Mouse (Mus musculus) midbrain, embryonic 10.5 days (tissue): ENCODE measurements around the gene Ctnna3. TPM values are rescaled to one million over a fixed set of nuclear protein-coding genes. Genes with fewer than 3 reads are reported as not detected.

ENCODE experiments used
- DNase-seq: peaks from one replicate; pipeline ENCODE4 v3.0.0-alpha.2; 2017; ENCODE audit warnings: low spot score
- H3K27ac ChIP-seq: fragments of 300-500 bp; sonication (generic); replicated peaks from 2 replicates; pipeline ENCODE4 v1.5.1; 2016; ENCODE audit warnings: mild to moderate bottlenecking
- H3K27me3 ChIP-seq: fragments of 300-500 bp; sonication (generic); 2 replicates; pipeline ENCODE4 v1.6.1; 2016; ENCODE audit warnings: low read depth, mild to moderate bottlenecking; ENCODE audit not compliant: poor library complexity, severe bottlenecking
- H3K36me3 ChIP-seq: fragments of 300-500 bp; sonication (generic); 2 replicates; pipeline ENCODE4 v1.6.1; 2016; ENCODE audit warnings: mild to moderate bottlenecking, moderate library complexity
- H3K4me1 ChIP-seq: fragments of 300-500 bp; sonication (generic); 2 replicates; pipeline ENCODE4 v1.6.1; 2016
- H3K4me3 ChIP-seq: fragments of 300-500 bp; sonication (generic); 2 replicates; pipeline ENCODE4 v1.5.1; 2016; ENCODE audit warnings: mild to moderate bottlenecking, moderate library complexity
- H3K9me3 ChIP-seq: fragments of 300-500 bp; sonication (generic); replicated peaks from 2 replicates; pipeline ENCODE4 v1.6.1; 2016; ENCODE audit warnings: mild to moderate bottlenecking
- WGBS: fragments of 180-500 bp; shearing (Covaris S2); methylation state at CpG from one replicate; pipeline ENCODE4 v1.1.7; 2016; 5-methylcytosine and 5-hydroxymethylcytosine counted together
- polyA plus RNA-seq: library from polyadenylated mRNA; unstranded; fragments of >200 nt; fragmentation: Nextera tagmentation; extraction: Ambion mirVana; gene quantifications from 2 replicates; pipeline ENCODE4 v1.2.1, GENCODE M21; 2016

Ctnna3 gene
- polyA plus RNA-seq, 1 experiment from 2014 or later = 0.05 TPM

GRCm38 (mm10) chr10:63583798-63584374, 154.0 kb downstream of the Ctnna3 start:
- peaks cover 4% of the 10 kb centered on the region; the same call in 1 of the 2 replicates for H3K27me3 ChIP-seq

GRCm38 (mm10) chr10:63599417-63599816, 169.5 kb downstream of the Ctnna3 start:
- Histone ChIP-seq H3K4me3 (no peak overlapping the region), H3K27ac (no peak overlapping the region), H3K27me3 (no peaks in the 10 kb centered on the region), H3K4me1 (no peaks in the 10 kb centered on the region), H3K36me3 (no peaks in the 10 kb centered on the region), H3K9me3 (no peaks in the 10 kb centered on the region)
- 89% methylated on average over 5 of the region's 5 CpGs for WGBS
- DNase-seq = no peak

More at GRCm38 (mm10) chr10:63583798-63584374, 154.0 kb downstream of the Ctnna3 start:
- Histone ChIP-seq H3K27ac (no peak overlapping the region), H3K36me3 (no peaks in the 10 kb centered on the region), H3K4me3 (no peak overlapping the region), H3K4me1 (no peaks in the 10 kb centered on the region), H3K9me3 (no peaks in the 10 kb centered on the region)
- no peak for DNase-seq
- 68% methylated on average over 20 of the region's 20 CpGs for WGBS

DNA sequence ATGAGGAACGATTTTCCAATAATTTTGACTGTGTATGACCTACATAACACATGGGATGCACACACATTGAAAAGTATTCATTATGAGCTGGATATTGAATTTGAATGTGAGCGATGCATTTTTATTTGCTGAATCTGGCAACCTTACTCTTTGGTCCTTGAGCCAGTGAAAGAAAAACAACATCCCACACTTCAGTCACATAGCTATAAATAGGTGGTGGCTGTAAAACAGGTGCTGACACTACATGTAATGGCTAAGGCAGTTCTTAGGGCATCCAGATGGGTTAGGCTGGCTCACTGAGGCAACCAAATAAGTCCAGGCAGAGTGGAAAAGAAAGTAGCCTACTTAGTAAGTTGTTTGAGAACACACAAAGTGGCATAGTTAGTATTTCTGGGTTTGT, 171.3 kb downstream of the Ctnna3 start:
- Histone ChIP-seq H3K4me1 (no peaks in the 10 kb centered on the region), H3K4me3 (no peak overlapping the region), H3K9me3 (no peaks in the 10 kb centered on the region; the same call in 1 of the 2 replicates), H3K36me3 (no peaks in the 10 kb centered on the region), H3K27me3 (no peaks in the 10 kb centered on the region), H3K27ac (no peak overlapping the region)
- DNase-seq = no peak
- WGBS = 75% methylated on average over 2 of the region's 2 CpGs

DNA sequence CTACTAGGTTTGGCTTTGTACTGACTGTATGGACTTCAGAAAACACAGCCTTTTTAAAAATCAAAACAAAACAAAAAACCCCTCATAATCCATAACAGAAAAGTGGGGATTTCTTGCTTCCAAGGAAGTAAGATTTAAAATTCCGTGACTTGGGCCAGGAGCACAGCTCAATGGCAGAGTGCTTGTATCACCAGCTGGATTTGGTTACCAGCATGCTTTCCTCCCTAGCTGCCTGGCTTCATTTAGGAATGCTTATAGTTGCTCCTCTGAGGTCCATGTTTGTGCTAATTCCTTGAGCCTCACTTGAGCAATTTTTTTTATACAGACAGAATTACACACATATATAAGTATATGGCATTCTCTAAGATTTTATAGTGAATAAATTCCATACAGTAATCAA, 198.6 kb downstream of the Ctnna3 start:
- H3K36me3 ChIP-seq = no peaks in the 10 kb centered on the region
- 75% methylated on average over 1 of the region's 1 CpGs for WGBS
- DNase-seq = no peak
- H3K9me3 ChIP-seq = no peaks in the 10 kb centered on the region
- no peak overlapping the region for H3K27ac ChIP-seq
- H3K4me1 ChIP-seq = no peaks in the 10 kb centered on the region
- no peak overlapping the region for H3K4me3 ChIP-seq
- no peaks in the 10 kb centered on the region for H3K27me3 ChIP-seq

DNA sequence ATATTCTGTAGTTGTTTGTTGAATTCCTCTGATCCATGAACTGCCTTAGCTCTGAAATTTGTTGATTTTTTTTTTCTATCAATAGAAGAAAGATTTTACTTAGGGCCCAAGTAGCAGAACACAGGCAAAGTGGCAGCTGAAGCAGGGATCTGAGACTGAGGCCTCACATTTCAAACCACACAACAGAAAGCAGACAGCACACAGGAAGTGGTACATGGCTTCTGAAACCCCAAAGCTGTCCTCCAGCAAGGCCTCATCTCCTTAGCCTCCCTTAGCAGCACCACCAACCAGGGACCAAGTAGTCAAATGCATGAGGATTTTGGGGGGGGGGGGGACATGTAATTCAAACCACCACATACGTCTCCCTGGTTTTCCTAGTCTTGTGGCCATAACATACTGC, 204.0 kb downstream of the Ctnna3 start:
- no peak overlapping the region for H3K4me3 ChIP-seq
- H3K4me1 ChIP-seq = no peaks in the 10 kb centered on the region
- no peak for DNase-seq
- no peaks in the 10 kb centered on the region for H3K36me3 ChIP-seq
- no peaks in the 10 kb centered on the region for H3K27me3 ChIP-seq
- no peaks in the 10 kb centered on the region for H3K9me3 ChIP-seq
- WGBS = 100% methylated on average over 1 of the region's 1 CpGs
- no peak overlapping the region for H3K27ac ChIP-seq

DNA sequence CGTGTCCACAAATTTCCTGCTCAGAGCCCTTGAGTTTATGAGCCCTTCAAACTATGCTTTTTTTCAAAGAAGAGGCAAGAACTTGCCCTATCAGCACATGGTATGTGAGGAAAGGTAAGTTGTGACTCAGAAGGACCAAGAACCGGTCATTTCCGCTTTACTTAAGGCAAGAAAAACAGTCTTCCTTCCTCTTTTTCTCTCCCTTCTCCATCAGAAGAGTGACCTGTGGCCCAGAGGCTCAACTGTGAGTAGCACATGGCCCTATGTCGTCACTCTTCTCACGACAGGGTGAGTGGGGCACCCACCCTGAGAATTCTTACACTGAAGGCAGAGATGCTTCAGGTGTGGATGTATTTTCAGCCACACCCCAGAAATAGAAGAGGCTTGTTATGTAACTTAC, 208.1 kb downstream of the Ctnna3 start:
- Histone ChIP-seq H3K27ac (no peak overlapping the region), H3K27me3 (no peaks in the 10 kb centered on the region), H3K4me1 (no peaks in the 10 kb centered on the region), H3K4me3 (no peak overlapping the region), H3K36me3 (no peaks in the 10 kb centered on the region), H3K9me3 (no peaks in the 10 kb centered on the region)
- no peak for DNase-seq
- 95% methylated on average over 5 of the region's 5 CpGs for WGBS

DNA sequence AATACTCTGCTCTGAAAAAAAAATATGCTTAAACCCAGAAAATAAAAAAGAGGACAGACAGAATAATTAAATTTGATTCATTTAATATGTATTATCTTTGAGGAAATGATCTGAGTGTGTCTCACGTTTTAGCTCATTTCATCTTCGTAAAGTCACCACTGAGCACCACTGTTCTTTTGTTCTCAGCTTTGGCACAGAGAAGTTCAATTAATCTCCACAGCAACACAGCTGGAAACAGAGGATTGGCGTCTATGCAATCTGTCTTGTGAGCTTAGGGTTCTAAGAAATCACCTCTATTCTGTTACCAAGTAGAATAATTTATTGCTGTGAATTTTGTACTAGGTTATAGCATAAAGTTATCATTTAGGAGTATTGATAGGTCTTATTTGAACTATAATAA, 217.4 kb downstream of the Ctnna3 start:
- 11% methylated on average over 3 of the region's 3 CpGs for WGBS
- Histone ChIP-seq H3K4me1 (no peaks in the 10 kb centered on the region; the same call in 1 of the 2 replicates), H3K27ac (no peak overlapping the region), H3K27me3 (no peaks in the 10 kb centered on the region), H3K36me3 (no peaks in the 10 kb centered on the region), H3K4me3 (no peak overlapping the region), H3K9me3 (no peaks in the 10 kb centered on the region)
- DNase-seq = no peak

DNA sequence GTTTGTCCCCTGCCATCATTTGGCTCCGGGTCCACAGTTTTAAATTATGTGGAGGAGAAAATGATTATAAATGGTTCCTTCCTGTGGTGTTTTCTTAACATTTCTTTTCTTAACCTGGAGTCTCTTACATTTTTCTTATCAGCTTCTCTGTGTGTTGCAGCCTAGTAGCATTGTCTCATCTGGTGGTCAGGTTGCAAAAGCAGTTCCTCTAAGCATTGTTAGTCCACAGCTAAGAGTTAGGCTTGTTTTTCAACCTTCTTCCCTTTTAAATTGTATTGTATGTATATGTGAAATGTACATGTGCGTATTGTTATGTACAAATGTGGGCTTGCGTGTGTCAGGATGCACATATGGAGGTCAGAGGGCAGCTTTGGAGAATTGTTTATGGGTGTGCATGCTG, 220.4 kb downstream of the Ctnna3 start:
- H3K27me3 ChIP-seq = no peaks in the 10 kb centered on the region
- WGBS = 89% methylated on average over 3 of the region's 3 CpGs
- no peaks in the 10 kb centered on the region for H3K36me3 ChIP-seq
- no peaks in the 10 kb centered on the region; the same call in 1 of the 2 replicates for H3K4me1 ChIP-seq
- no peak for DNase-seq
- no peak overlapping the region for H3K4me3 ChIP-seq
- no peak overlapping the region for H3K27ac ChIP-seq
- H3K9me3 ChIP-seq = no peaks in the 10 kb centered on the region

- no peaks in the 10 kb centered on the region for H3K9me3 ChIP-seq
- H3K36me3 ChIP-seq = no peaks in the 10 kb centered on the region
- no peaks in the 10 kb centered on the region for H3K4me1 ChIP-seq
- no peaks in the 10 kb centered on the region for H3K27me3 ChIP-seq
- H3K4me3 ChIP-seq = no peak overlapping the region
- no peak overlapping the region for H3K27ac ChIP-seq
- WGBS = 85% methylated on average over 9 of the region's 9 CpGs
- DNase-seq = no peak
Measured at GRCm38 (mm10) chr10:63652887-63653286, 223.0 kb downstream of the Ctnna3 start.

DNA sequence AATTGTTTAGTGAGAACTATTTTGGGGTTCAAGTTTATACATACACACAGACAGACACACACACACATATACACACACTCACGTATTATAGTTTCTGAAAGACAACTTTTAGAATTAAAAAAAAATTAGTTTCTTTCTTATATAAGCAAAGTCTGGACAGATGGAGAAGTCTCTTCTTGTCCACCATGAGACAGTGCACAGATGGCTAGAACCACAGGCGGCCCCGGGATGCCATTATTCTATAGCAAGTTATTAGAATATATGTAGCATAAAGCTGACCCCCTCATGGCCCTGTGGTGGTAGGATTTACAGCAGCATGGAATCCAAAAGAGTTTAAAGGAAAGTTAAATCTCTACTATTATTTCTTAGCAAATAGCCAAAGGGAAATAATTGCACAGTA, 223.7 kb downstream of the Ctnna3 start:
- 94% methylated on average over 3 of the region's 3 CpGs for WGBS

GRCm38 (mm10) chr10:63654560-63654959, 224.7 kb downstream of the Ctnna3 start:
- H3K36me3 ChIP-seq = no peaks in the 10 kb centered on the region
- no peak for DNase-seq
- no peak overlapping the region for H3K4me3 ChIP-seq
- WGBS = 91% methylated on average over 5 of the region's 5 CpGs
- no peaks in the 10 kb centered on the region for H3K4me1 ChIP-seq
- no peaks in the 10 kb centered on the region for H3K9me3 ChIP-seq
- no peaks in the 10 kb centered on the region for H3K27me3 ChIP-seq
- no peak overlapping the region for H3K27ac ChIP-seq

More for the DNA sequence above, 223.7 kb downstream of the Ctnna3 start:
- no peaks in the 10 kb centered on the region for H3K4me1 ChIP-seq
- DNase-seq = no peak
- no peaks in the 10 kb centered on the region for H3K36me3 ChIP-seq
- H3K27me3 ChIP-seq = no peaks in the 10 kb centered on the region
- no peaks in the 10 kb centered on the region for H3K9me3 ChIP-seq
- no peak overlapping the region for H3K4me3 ChIP-seq
- no peak overlapping the region for H3K27ac ChIP-seq

DNA sequence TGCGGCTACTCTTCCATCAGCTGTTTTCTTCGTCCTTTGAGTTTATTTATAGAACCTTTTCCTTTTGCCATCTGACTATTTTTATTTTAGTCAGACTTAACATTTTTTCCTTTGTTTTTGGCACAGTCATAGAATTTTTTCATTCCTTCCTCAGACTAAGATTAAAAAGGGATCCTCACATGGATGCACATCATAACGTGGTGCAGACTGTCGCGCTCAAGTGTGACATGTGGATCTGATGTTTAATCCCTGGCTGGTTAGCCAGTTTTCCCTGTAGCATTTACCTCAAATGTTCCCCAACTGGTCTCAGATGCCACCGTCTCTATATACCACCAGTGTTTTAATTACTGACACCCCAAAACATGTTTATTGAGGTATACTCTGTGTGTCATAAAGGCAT, 246.4 kb downstream of the Ctnna3 start:
- no peak for DNase-seq
- H3K9me3 ChIP-seq = no peaks in the 10 kb centered on the region

GRCm38 (mm10) chr10:63689233-63689632, 259.3 kb downstream of the Ctnna3 start:
- DNase-seq = no peak
- no peaks in the 10 kb centered on the region for H3K9me3 ChIP-seq
- no peak overlapping the region for H3K4me3 ChIP-seq
- no peaks in the 10 kb centered on the region for H3K27me3 ChIP-seq
- H3K4me1 ChIP-seq = peaks cover 3% of the 10 kb centered on the region; the same call in 1 of the 2 replicates
- H3K36me3 ChIP-seq = no peaks in the 10 kb centered on the region
- H3K27ac ChIP-seq = no peak overlapping the region
- WGBS = 8% methylated on average over 3 of the region's 3 CpGs

More for the DNA sequence above, 246.4 kb downstream of the Ctnna3 start:
- H3K27ac ChIP-seq = no peak overlapping the region
- no peaks in the 10 kb centered on the region for H3K4me1 ChIP-seq
- H3K4me3 ChIP-seq = no peak overlapping the region
- no peaks in the 10 kb centered on the region for H3K27me3 ChIP-seq
- WGBS = 94% methylated on average over 6 of the region's 6 CpGs
- no peaks in the 10 kb centered on the region for H3K36me3 ChIP-seq

DNA sequence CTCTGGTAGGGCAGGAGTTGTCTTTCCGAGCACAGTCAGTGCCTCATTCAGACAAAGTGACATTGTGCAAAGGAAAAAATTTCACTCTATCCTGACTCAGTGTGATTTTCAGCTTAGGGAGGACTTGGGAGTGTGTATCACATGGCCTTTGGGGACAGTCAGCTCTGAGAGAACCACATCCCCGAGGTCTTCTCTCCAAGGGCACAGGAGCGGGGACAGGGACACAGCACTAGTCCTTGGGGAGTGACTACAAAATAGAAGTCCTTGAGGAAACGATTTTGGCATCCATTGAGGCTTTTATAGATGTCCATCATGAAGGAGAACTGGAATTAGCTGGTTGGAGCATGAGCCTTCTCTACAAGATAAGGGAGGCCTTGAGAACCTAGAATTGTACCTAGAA, 259.8 kb downstream of the Ctnna3 start:
- H3K4me1 ChIP-seq = peaks cover 3% of the 10 kb centered on the region; the same call in 1 of the 2 replicates
- H3K27ac ChIP-seq = no peak overlapping the region
- no peaks in the 10 kb centered on the region for H3K36me3 ChIP-seq
- no peaks in the 10 kb centered on the region for H3K27me3 ChIP-seq
- no peak for DNase-seq
- H3K4me3 ChIP-seq = no peak overlapping the region
- WGBS = 31% methylated on average over 4 of the region's 4 CpGs
- no peaks in the 10 kb centered on the region for H3K9me3 ChIP-seq
